Mouse (Mus musculus): ENCODE results near the gene Dst.

Dst gene

GRCm38 (mm10) chr1:33908191-33908962 is at the start of gene Dst:
Dst (plus strand) TSS chr1:33908225.
- no peak for DNase-seq

DNA sequence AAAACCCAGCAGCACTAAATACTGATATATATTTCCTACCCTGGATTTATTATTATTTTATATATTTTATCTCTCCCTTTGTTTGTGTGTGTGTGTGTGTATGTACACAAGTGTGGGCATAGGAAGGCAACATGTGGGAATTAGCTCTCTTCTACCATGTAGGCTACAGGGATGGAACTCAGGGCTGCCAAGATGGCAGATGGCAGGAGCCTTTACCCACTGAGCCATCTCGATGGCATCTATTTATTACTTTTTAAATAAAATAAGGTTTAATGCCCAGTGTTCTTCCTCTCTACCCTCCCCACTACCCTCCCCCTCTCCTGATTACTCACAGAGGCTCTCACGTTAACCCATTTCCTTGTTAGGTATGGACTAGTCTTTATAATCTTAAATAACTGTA is 39.0 kb upstream of the Dst start:
- no peak for DNase-seq

GRCm38 (mm10) chr1:33869437-33869836 is 38.6 kb upstream of the Dst start:
- DNase-seq, result no peak

GRCm38 (mm10) chr1:33873561-33873960 is 34.5 kb upstream of the Dst start:
- no peak for DNase-seq

- peak; percentile 20 for DNase-seq
Measured at GRCm38 (mm10) chr1:33875691-33876090, 32.3 kb upstream of the Dst start.

DNA sequence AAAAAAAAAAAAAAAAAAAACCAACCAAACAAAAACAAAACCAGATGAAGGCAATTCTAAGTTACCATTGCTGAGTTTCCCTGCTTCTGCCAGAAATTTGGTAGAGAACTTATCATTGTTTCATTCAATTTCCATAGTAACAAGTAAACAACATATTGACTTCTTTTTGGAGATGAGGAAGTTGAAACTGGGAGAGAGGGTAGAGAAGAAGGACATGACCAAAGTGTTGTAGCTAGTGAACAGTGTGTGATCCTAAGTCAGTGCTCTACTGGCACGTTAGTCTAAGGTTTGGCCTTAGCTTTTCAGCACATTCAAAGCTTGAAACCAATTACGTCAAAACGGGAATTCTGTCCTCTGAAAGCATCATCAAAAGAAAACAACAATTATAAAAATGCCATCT is 31.6 kb upstream of the Dst start:
- DNase-seq, result no peak

- no peak for DNase-seq
Measured at GRCm38 (mm10) chr1:33878170-33878569, 29.9 kb upstream of the Dst start.

DNA sequence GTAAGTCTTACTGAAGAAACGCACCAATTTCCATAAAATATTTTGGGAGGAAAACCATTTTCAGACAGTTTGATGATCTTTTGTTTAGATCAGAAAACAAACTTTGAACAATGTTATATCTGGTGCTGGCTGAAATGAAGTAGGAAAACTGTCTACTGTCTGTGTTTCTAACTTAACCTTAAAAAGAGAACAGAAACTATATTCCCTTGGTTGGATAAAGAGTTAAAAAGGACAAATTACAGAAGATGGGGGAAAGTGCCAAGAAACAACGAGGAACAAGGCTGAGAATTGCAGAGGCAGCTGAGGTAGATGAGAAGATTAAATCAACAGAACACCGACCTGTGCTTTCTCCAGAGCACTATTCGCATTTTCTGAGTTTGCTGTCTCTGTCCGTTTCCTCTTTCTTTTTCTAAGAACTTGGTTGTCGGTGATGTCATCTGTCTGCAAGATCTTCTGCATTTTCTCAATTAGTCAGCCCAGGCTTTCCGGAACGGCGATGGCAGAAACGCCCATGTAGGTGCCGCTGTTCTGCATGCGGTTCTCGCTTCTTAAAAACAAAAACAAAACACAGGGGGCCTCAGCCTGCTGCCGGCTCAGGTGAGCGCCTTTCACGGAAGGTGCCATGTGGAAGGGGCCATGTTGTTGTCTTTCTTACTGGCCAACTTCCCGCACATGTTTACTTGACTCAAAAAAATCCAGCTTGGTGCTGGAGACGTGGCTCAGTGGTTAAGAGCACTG is 24.8 kb upstream of the Dst start:
- no peak for DNase-seq

DNA sequence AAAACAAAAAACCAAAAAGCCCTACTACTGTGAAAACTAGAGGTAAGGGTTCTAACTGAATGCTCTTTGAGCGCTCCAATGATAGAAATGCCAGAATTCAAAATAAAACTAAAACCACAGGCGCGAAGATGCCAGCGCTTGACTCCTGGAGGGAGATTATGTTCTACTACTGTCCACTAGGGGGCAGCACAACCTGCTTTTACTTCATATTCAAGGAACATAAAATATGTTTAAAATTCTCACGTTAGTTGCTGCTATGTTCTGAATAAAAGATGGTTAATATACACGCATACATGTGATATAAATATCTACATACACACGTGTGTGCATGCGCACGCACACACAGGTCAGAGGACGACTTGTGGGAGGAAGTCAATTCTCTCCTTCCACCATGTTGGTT is 15.2 kb upstream of the Dst start:
- DNase-seq, result peak; percentile 73

DNA sequence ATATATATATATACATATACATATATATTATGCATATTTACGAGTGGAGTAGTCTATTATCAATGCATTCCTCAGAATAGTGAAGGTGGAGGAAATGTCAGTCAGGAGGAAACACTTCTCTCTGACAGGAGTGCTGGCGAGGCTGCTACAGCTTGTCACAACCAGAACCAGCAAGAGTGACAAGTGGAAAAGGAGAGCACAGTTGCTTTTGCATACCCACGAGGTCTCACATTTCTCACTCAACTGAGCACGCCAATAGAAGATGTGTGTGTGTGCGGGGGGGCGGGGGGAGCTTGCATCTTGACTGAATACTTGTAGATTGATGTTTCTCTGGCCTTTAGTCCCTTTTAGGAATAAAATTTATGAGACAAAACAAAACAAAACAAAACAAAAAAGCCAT is 11.9 kb upstream of the Dst start:
- DNase-seq, result no peak

DNA sequence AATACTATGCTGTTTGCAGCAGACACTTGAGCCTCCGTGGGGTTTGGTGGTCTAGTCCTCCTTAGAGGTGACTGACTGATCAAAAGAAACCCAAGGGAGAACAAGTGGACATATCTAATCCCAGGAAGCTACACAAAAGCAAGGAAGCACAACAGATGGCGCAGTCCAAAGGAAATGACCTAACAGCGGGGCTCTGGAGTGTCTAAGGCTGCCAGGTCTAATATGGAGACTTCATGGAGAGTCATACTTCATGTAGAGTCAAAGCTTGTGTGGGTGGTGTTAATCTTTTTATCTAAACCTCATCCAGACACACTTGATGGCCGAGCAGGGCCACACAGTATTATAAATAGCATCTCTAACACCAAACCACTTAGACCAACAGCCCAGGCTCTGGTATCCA is 11.4 kb upstream of the Dst start:
- DNase-seq, result no peak

DNA sequence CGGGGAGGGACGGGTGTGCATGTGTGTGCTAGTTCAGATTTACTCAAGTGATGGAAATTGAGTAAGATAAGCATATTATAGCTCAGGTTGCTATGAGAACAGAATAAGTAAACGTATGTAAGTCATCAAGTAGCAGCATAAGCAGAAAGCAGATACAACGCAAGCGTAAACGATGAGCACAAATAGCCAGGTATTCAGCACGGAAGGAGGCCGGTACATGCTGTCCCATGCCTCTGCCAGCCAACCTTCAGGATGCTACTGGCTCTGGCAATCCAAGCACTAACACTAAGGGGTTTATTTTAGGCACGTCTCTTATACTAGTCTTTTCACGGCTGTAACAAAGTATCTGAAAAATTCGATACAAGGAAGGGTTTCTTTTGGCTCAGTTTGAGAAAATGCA is 10.6 kb upstream of the Dst start:
- DNase-seq, result no peak

- DNase-seq, result no peak
Measured at GRCm38 (mm10) chr1:33898373-33898772, 9.7 kb upstream of the Dst start.

DNA sequence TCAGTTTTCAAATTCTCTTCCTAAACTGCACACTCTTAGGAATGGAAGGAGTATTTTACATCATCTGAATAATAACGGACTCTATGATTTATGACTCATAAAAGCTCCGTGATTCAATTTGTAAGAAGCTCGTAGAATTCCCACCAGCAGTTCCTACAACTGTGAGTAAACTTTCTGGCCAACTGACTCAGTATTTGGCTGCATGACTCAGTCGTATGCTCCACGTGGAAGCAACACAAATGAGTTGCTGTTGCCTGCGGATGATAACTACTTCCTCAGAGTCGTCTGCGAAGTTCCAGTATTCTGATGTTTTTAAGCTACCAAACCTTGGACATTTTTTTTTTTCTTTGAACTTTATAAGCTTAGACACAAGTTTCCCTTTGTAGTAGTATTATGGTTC is 7.8 kb upstream of the Dst start:
- DNase-seq, result no peak

GRCm38 (mm10) chr1:33903587-33903986 is 4.4 kb upstream of the Dst start:
- no peak for DNase-seq

GRCm38 (mm10) chr1:33906216-33906615 is 1.8 kb upstream of the Dst start:
- no peak for DNase-seq

DNA sequence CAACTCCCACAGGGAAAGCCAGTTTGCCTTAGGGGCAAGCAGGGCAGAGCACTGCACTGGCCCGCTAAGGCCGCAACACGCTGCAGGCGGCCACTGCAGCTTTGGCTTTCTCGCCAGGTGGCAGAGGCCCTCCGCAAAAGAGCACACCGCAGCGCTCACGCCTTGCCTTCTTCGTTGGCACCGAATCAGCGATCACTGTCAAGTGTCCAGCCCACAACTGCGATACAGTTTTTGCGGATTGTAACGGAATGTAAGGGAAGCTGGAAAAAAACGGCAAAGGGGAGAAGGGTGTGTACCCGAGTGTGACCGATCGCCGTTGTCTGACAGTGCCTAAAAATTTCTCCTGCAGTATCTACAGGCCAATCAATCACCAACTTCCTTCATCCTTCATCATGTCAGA is 1.1 kb upstream of the Dst start:
- peak; percentile 52 for DNase-seq

GRCm38 (mm10) chr1:33907421-33908190 is 419 bp upstream of the Dst start, which contains the start of gene Bend6:
Bend6 (minus strand) TSS chr1:33907816.
- peak; percentile 87 for DNase-seq

DNA sequence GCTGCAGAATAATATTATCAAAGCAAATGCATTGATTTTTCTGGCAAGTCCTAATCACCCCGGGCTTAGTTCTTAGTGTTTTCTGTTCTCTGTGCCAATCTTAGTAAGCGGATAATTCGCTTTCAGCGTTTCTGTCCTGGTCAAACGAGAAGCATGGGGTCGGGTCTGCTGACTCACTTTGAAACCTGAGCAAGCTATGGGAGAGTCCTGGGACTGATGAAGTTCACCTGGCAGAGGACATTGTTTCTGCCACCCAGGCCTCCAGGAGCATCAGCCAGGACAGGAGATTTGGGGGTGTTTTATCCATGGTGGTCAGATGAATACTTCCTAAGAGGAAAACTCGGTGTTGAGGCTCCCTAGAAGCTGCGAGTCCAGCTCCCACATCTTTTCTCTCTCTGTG is 3.6 kb downstream of the Dst start:
- no peak for DNase-seq

- DNase-seq, result no peak
Measured at GRCm38 (mm10) chr1:33916554-33916953, 8.5 kb downstream of the Dst start.

DNA sequence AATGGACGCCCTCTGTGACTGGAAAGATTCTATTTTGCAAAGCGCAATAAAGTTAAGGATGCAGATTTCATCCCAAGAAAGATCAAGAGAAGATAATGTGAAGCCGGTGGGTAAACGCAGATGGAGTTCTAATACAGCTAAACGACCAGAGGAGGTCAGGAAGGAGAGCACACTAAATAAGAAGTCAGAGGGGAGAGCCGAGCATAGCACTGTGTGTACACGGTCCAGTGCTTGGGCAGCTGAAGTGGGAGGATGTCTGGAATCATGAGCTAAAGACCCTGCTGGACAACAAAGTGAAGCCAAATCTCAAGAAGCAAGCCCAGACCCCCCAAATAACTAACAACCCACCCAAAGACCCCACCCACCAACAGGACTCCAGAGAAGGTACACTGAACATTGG is 14.9 kb downstream of the Dst start:
- no peak for DNase-seq

DNA sequence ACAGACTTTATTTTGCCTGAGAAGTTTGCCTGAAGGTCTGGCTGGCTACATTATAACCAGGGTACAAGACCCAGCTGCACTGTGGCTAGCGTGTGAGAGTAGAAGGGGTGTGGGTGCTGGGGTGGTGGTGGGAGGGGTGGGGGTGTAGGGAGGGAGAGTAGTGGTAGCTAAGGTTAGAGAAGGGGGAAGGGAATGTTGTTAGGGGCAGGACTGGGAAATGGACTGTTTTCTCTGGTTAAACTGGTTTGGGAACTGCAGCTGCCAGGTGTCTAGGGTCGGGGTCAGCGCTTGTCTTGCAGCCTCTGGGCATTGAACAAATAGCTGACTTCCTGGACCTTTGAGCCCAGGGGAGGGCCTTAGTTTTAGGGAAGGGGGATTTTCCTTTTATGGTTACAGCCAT is 17.3 kb downstream of the Dst start:
- no peak for DNase-seq

DNA sequence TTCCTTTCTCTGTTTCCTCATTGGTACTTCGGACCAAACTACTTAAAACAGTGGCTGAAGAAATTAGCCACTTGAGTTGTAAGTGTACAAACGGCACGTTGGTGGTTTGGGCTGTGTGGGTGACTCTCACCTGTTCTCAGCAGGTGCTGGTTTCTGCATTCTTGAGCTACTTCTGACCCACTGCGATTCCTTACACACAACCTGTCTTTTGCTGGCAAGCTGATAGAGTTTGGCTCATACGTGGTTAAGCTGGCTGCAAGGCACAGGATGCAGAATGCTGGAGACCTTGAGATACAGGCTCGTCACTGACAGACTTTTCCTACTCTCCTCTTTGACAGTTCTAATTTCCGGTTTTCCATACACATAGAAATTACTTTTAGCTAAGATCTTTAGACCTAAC is 19.4 kb downstream of the Dst start:
- DNase-seq, result no peak

DNA sequence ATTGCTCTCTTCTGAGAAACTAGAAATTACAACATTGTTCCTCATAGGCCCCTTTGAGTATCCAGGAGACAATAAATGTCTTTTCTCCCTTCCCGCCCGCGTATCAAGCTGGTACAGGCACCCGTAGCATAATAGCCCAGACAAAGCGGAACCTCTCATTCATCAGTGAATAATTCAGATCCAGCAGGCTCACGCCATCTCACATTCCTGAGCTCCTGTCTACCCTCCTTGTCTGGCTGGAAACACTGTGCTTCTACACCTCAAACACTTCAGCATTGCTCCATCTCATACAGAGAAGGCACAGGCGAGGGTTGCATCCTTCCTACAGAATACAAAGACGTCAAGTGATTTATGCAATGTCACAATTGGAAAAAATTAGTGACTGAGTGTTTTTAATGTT is 23.8 kb downstream of the Dst start:
- no peak for DNase-seq
